Mouse (Mus musculus) ES-E14 (cell line): ENCODE data around the gene Gm9508. TPM values are rescaled to one million over a fixed set of nuclear protein-coding genes. Genes with fewer than 3 reads are reported as not detected.
"Not testable (repeated sequence)": the region's sequence is repeated elsewhere in the genome, so short reads cannot be mapped to it uniquely, and the experiment has no call there.

ENCODE experiments used
- DNase-seq: peaks from one replicate; pipeline ENCODE4 v3.0.0-alpha.2; 2013; ENCODE audit warnings: low read depth, low spot score
- H3K27ac ChIP-seq: 2 replicates; pipeline ENCODE4 v1.5.1; 2012; ENCODE audit warnings: low read depth, mild to moderate bottlenecking, low read length, moderate library complexity, mixed read lengths; ENCODE audit not compliant: poor library complexity, insufficient read depth, severe bottlenecking
- H3K36me3 ChIP-seq: 2 replicates; pipeline ENCODE4 v1.6.1; 2012; ENCODE audit warnings: mild to moderate bottlenecking, low read length, moderate library complexity, mixed read lengths; ENCODE audit not compliant: control insufficient read depth, poor library complexity, insufficient read depth, severe bottlenecking
- H3K4me1 ChIP-seq, 2 experiments: fragments of 150-350 bp in 1 of 2; sonication (generic) in 1 of 2; 2 replicates each; pipeline ENCODE4 v1.6.1; 2012; ENCODE audit warnings: low read length in 2 of 2, mild to moderate bottlenecking in 1 of 2, mixed read lengths in 1 of 2; ENCODE audit not compliant: control insufficient read depth in 2 of 2, insufficient read depth in 2 of 2, poor library complexity in 1 of 2
- H3K4me3 ChIP-seq, 2 experiments: fragments of 150-350 bp in 1 of 2; sonication (generic) in 1 of 2; 2 replicates each; pipeline ENCODE4 v1.5.1; 2012; ENCODE audit warnings: low read length in 2 of 2, low read depth in 1 of 2, mild to moderate bottlenecking in 1 of 2, mixed read lengths in 1 of 2; ENCODE audit not compliant: insufficient read depth in 1 of 2, poor library complexity in 1 of 2, severe bottlenecking in 1 of 2
- H3K9ac ChIP-seq: 2 replicates; pipeline ENCODE4 v1.6.1; 2012; ENCODE audit warnings: low read depth, mild to moderate bottlenecking, low read length, mixed read lengths; ENCODE audit not compliant: poor library complexity, insufficient read depth, severe bottlenecking
- H3K9me3 ChIP-seq: fragments of 150-350 bp; sonication (generic); 2 replicates; pipeline ENCODE4 v1.6.1; 2012; ENCODE audit warnings: low read depth, mild to moderate bottlenecking, low read length; ENCODE audit not compliant: control insufficient read depth, insufficient read depth
- CHD2 ChIP-seq: IDR thresholded peaks from 2 replicates; pipeline ENCODE4 v1.6.1; 2014; ENCODE audit warnings: mild to moderate bottlenecking, low read depth, low read length, inconsistent platforms
- HCFC1 ChIP-seq: IDR thresholded peaks from 2 replicates; pipeline ENCODE4 v1.6.1; 2012; ENCODE audit warnings: low read length, inconsistent platforms, borderline replicate concordance; ENCODE audit not compliant: insufficient read depth
- MAFK ChIP-seq: IDR thresholded peaks from 2 replicates; pipeline ENCODE4 v1.6.1; 2014; ENCODE audit warnings: mild to moderate bottlenecking, low read depth, low read length, inconsistent platforms; ENCODE audit not compliant: insufficient read depth
- ZC3H11A ChIP-seq: IDR thresholded peaks from 2 replicates; pipeline ENCODE4 v1.6.1; 2012; ENCODE audit warnings: low read depth, mild to moderate bottlenecking, inconsistent platforms, low read length, borderline replicate concordance
- ZNF384 ChIP-seq: IDR thresholded peaks from 2 replicates; pipeline ENCODE4 v1.6.1; 2012; ENCODE audit warnings: low read depth, low read length, inconsistent platforms
- in situ Hi-C, 2 experiments: fragments of 600-800 bp; cut with MboI; formaldehyde crosslinking; loops; one replicate each; pipeline ENCODE4 v1.15.1; 2025; ENCODE audit warnings: low sequenced_read_pairs in 2 of 2, inconsistent platforms in 1 of 2; ENCODE audit not compliant: unreplicated experiment in 2 of 2
- total RNA-seq: library from RNA; depleted of rRNA; stranded (reverse); fragments of 300-350 nt; gene quantifications from 2 replicates; pipeline ENCODE4 v1.2.3, GENCODE M21; 2012; rRNA removed

The Gm9508 gene
- total RNA-seq, result not detected in 2 replicates

DNA sequence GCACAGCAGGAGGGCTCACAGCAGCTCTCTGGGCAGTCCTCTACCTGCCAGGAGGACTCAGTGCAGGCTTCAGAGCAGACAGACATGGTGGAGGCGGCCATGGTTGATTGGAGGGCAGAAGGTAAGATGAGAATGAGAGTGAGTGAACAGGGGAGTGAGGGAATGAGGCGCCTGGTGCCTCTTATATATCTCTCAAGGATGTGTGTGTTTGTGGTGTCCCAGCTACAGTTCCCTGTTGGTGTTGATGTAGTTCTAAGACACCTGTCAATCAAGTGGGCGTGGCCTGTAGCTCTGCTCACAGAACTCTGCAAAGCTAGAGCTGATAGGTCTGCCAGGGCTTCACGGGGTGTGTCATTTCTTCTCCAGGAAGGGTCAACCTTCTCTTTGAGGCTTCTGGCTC, at the start of gene Gm9508:
Gene Gm9508, minus strand, starts transcription at position 101 of the 400 bp plus-strand sequence.
- DNase-seq, result no peak
- no peaks in the 10 kb centered on the region for H3K4me1 ChIP-seq
- no peaks in the 10 kb centered on the region for H3K36me3 ChIP-seq
- in situ Hi-C loops, result no loop called here
- no peak within 1 kb of the TSS for H3K27ac ChIP-seq
- no peaks in the 10 kb centered on the region for H3K9me3 ChIP-seq
- no peak within 1 kb of the TSS for H3K4me3 ChIP-seq
- H3K9ac ChIP-seq, result no peak within 1 kb of the TSS
- TF ChIP-seq ZC3H11A (no peak), ZNF384 (no peak), MAFK (no peak), HCFC1 (no peak), CHD2 (no peak)

DNA sequence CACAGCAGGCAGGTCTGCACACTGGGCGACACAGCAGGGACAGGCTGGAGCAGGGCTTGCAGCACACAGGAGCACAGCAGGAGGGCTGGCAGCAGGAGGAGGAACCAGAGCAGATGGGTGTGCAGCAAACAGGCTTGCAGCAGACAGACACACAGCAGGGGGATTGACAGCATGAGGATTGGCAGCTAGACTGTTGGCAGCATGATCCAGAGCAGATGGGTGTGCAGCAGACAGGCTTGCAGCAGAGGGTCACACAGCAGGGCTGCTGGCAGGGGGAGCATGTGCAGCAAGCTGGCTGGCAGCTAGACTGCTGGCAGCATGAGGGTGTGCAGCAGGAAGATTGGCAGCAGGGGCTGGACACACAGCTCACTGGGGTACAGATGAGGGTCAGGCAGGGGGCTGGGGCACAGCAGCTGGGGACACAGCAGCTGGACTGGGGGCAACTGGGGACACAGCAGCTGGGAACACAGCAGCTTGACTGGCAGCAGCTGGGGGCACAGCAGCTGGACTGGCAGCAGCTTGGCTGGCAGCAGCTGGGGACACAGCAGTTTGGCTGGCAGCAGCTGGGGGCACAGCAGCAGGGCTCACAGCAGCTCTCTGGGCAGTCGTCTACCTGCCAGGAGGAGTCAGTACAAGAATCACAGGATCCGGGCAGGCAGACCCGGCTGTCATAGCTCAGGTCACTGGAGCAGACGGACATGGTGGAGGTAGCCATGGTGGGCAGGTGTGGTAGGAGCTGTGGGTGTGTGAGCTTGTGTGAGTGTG, 45.1 kb upstream of the Gm9508 start, which contains the start of gene Gm18596:
Gene Gm18596, minus strand, starts transcription at position 715 of the 765 bp plus-strand sequence.
- H3K4me3 ChIP-seq, H3K9me3 ChIP-seq, H3K4me1 ChIP-seq, H3K27ac ChIP-seq, H3K36me3 ChIP-seq, in situ Hi-C loops, DNase-seq, H3K9ac ChIP-seq: not testable (repeated sequence)

DNA sequence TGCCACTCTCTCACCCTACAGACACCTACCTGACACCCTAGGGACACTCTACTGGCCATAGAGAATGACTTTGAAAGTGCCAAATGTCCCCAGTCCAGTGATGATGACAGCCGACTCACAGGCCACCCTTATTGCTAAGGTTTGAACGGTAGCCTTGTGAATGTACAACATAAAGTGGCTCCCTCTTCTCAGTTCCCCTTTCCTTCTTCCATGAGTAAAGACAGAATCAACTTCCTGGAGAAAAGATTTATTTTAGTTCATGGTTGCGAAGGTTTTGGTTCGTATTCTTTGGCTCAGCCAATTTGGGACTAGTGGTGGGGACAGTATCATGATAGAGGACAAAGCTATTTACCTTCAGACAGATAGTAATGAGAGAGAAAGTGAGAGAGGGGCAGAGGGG, 41.9 kb upstream of the Gm9508 start:
- H3K4me1 ChIP-seq, result no peaks in the 10 kb centered on the region
- H3K9me3 ChIP-seq, result no peaks in the 10 kb centered on the region
- no peak overlapping the region for H3K27ac ChIP-seq
- no peak for TF ChIP-seq ZC3H11A
- TF ChIP-seq MAFK, result no peak
- TF ChIP-seq CHD2, result no peak
- TF ChIP-seq HCFC1, result no peak
- TF ChIP-seq ZNF384, result no peak
- no peak overlapping the region for H3K4me3 ChIP-seq
- in situ Hi-C loops, result no loop called here
- DNase-seq, result no peak
- H3K9ac ChIP-seq, result no peak overlapping the region
- H3K36me3 ChIP-seq, result no peaks in the 10 kb centered on the region

DNA sequence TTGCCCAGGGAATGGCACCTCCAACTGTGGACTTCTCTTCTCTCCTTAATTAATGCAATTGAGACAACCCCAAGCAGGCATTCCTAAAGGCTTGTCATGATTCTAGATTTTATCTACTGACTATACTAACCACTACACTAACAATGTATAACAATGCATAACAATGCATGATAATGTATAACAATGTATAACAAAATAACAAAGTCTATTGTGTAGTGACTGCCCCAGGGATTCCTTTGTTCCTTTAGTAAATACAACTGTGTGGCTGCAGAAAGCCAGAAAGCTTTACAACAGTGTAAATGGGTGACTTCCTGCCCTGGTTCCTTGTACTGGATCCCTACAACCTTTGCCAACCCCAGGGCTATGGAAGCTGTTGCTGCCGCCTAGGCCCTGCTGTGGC, 38.9 kb upstream of the Gm9508 start:
- Histone ChIP-seq H3K9me3 (no peaks in the 10 kb centered on the region), H3K36me3 (no peaks in the 10 kb centered on the region), H3K27ac (no peak overlapping the region), H3K4me3 (no peak overlapping the region), H3K9ac (no peak overlapping the region), H3K4me1 (no peaks in the 10 kb centered on the region)
- TF ChIP-seq HCFC1, result no peak
- TF ChIP-seq ZC3H11A, result no peak
- TF ChIP-seq CHD2, result no peak
- no peak for TF ChIP-seq ZNF384
- TF ChIP-seq MAFK, result no peak
- in situ Hi-C loops, result no loop called here
- DNase-seq, result no peak

DNA sequence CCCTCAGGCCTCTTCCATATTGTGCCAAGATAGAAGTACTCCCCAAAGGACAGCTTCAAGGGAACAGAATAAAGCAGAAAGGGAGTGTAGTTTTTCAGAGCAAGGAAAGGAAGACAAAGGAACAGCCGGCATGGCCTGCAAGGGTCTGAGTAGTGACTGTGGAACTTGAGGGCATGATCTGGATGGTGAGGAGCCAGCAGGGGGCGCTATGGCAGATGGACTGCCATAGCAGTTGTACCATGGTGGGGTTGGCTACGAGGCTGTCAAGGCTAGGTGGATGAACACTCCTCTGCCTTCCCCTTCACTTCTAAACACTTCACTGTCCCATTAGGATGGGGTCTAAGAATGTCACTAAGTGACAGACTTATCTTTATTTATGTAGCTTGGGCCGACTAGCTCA, 32.2 kb upstream of the Gm9508 start:
- Histone ChIP-seq H3K36me3 (no peaks in the 10 kb centered on the region), H3K9me3 (no peaks in the 10 kb centered on the region), H3K4me3 (no peak overlapping the region), H3K4me1 (no peaks in the 10 kb centered on the region), H3K9ac (no peak overlapping the region), H3K27ac (no peak overlapping the region)
- in situ Hi-C loops, result no loop called here
- DNase-seq, result peak; percentile 35
- TF ChIP-seq HCFC1 (no peak), ZC3H11A (0 out of 2 replicates have a peak, but pooled peaks have one; percentile 1), CHD2 (no peak)
